Mouse (Mus musculus) heart, postnatal 0 days (tissue): ENCODE data around the gene Cxxc4. TPM values are rescaled to one million over a fixed set of nuclear protein-coding genes. Genes with fewer than 3 reads are reported as not detected.

Experiments used
- ATAC-seq: fragments of 200-750 bp; cut with Nextera tagmentation; 2 replicates; pipeline ENCODE4 v1.8.0; 2017; ENCODE audit warnings: low read depth, moderate number of reproducible peaks, moderate library complexity; ENCODE audit not compliant: insufficient read depth
- DNase-seq: peaks from one replicate; pipeline ENCODE4 v3.0.0-alpha.2; 2016; ENCODE audit warnings: low spot score
- H3K27ac ChIP-seq: fragments of 300-500 bp; sonication (generic); 2 replicates; pipeline ENCODE4 v1.5.1; 2014; ENCODE audit warnings: low read depth, mild to moderate bottlenecking
- H3K27me3 ChIP-seq: fragments of 300-500 bp; sonication (generic); 2 replicates; pipeline ENCODE4 v1.6.1; 2014; ENCODE audit warnings: low read length, mixed read lengths; ENCODE audit not compliant: control insufficient read depth, insufficient read depth
- H3K36me3 ChIP-seq: fragments of 300-500 bp; sonication (generic); replicated peaks from 2 replicates; pipeline ENCODE4 v1.6.1; 2014; ENCODE audit warnings: low read length, mixed read lengths; ENCODE audit not compliant: control insufficient read depth, insufficient read depth
- H3K4me1 ChIP-seq: fragments of 300-500 bp; sonication (generic); 2 replicates; pipeline ENCODE4 v1.6.1; 2014; ENCODE audit warnings: antibody characterized with exemption; ENCODE audit not compliant: control insufficient read depth, insufficient read depth
- H3K4me2 ChIP-seq: fragments of 300-500 bp; sonication (generic); 2 replicates; pipeline ENCODE4 v1.6.1; 2014; ENCODE audit warnings: low read depth, mild to moderate bottlenecking, low read length, moderate library complexity
- H3K4me3 ChIP-seq: fragments of 300-500 bp; sonication (generic); 2 replicates; pipeline ENCODE4 v1.5.1; 2014; ENCODE audit warnings: low read depth, low read length
- H3K9ac ChIP-seq: fragments of 300-500 bp; sonication (generic); replicated peaks from 2 replicates; pipeline ENCODE4 v1.6.1; 2014; ENCODE audit warnings: low read depth, low read length, mixed read lengths
- H3K9me3 ChIP-seq: fragments of 300-500 bp; sonication (generic); replicated peaks from 2 replicates; pipeline ENCODE4 v1.6.1; 2016; ENCODE audit warnings: low read length; ENCODE audit not compliant: control insufficient read depth
- CTCF ChIP-seq: IDR thresholded peaks from 2 replicates; pipeline ENCODE4 v1.5.1; 2016; ENCODE audit warnings: antibody characterized with exemption, control low read depth, low read depth
- EP300 ChIP-seq: IDR thresholded peaks from 2 replicates; pipeline ENCODE4 v1.6.1; 2016; ENCODE audit warnings: antibody characterized with exemption, low read depth
- WGBS: fragments of 180-500 bp; shearing (Covaris S2); extraction: QIAGEN DNeasy Blood & Tissue Kit; methylation state at CpG from one replicate; pipeline ENCODE4 v1.1.7; 2014; 5-methylcytosine and 5-hydroxymethylcytosine counted together
- polyA plus RNA-seq: library from polyadenylated mRNA; unstranded; fragments of >200 nt; fragmentation: Nextera tagmentation; extraction: Ambion mirVana; gene quantifications from 2 replicates; pipeline ENCODE4 v1.2.1, GENCODE M21; 2015
- total RNA-seq: library from RNA; depleted of rRNA; stranded (reverse); fragments of >200 nt; gene quantifications from 2 replicates; pipeline ENCODE4 v1.2.3, GENCODE M21; 2014; ENCODE audit warnings: low replicate concordance; rRNA removed

The Cxxc4 gene
- total RNA-seq (2.7 and 8.3 TPM in 2 replicates), polyA plus RNA-seq (2.2 and 2.4 TPM in 2 replicates)

GRCm38 (mm10) chr3:134236414-134237112, at the start of gene Cxxc4:
Gene Cxxc4, plus strand, starts transcription at chr3:134236484.
- H3K36me3 ChIP-seq, result no peaks in the 10 kb centered on the region
- no peak; the same call in 1 of the 2 replicates for ATAC-seq
- peak; percentile 45 for DNase-seq
- 5% methylated on average over 15 of the region's 22 CpGs for WGBS
- no peak for TF ChIP-seq CTCF
- peak within 1 kb of the TSS; percentile 64 for H3K27ac ChIP-seq
- no peaks in the 10 kb centered on the region for H3K9me3 ChIP-seq
- H3K4me3 ChIP-seq, result peak within 1 kb of the TSS; percentile 65
- H3K9ac ChIP-seq, result peak within 1 kb of the TSS; percentile 63
- no peaks in the 10 kb centered on the region for H3K27me3 ChIP-seq
- peaks cover 6% of the 10 kb centered on the region for H3K4me1 ChIP-seq
- peak within 1 kb of the TSS; percentile 78 for H3K4me2 ChIP-seq

- ATAC-seq, result no peak; the same call in 1 of the 2 replicates
Measured at GRCm38 (mm10) chr3:134188979-134189946, 47.0 kb upstream of the Cxxc4 start.

GRCm38 (mm10) chr3:134190046-134190445, 46.2 kb upstream of the Cxxc4 start:
- Histone ChIP-seq H3K9ac (peak overlapping the region; percentile 50), H3K4me1 (no peaks in the 10 kb centered on the region), H3K9me3 (no peaks in the 10 kb centered on the region), H3K27ac (no peak overlapping the region), H3K36me3 (no peaks in the 10 kb centered on the region), H3K4me2 (peak overlapping the region; percentile 82), H3K4me3 (peak overlapping the region; percentile 58), H3K27me3 (no peaks in the 10 kb centered on the region)
- TF ChIP-seq EP300 (no peak), CTCF (no peak)
- DNase-seq (no peak), ATAC-seq (peak; percentile 27; the same call in 1 of the 2 replicates)
- WGBS, result 22% methylated on average over 11 of the region's 11 CpGs

More at GRCm38 (mm10) chr3:134188979-134189946, 47.0 kb upstream of the Cxxc4 start:
- Histone ChIP-seq H3K4me3 (peak overlapping the region; percentile 58), H3K4me1 (no peaks in the 10 kb centered on the region), H3K27ac (0 out of 2 replicates have a peak overlapping the region, but pooled peaks have one; percentile 11), H3K9me3 (no peaks in the 10 kb centered on the region), H3K4me2 (peak overlapping the region; percentile 82), H3K9ac (peak overlapping the region; percentile 50), H3K27me3 (no peaks in the 10 kb centered on the region), H3K36me3 (no peaks in the 10 kb centered on the region)
- no peak for TF ChIP-seq EP300
- TF ChIP-seq CTCF, result no peak
- DNase-seq, result peak; percentile 38
- 18% methylated on average over 12 of the region's 12 CpGs for WGBS

GRCm38 (mm10) chr3:134199892-134200291, 36.4 kb upstream of the Cxxc4 start:
- Histone ChIP-seq H3K4me2 (peak overlapping the region; percentile 45), H3K27me3 (no peaks in the 10 kb centered on the region), H3K4me1 (no peaks in the 10 kb centered on the region), H3K9ac (0 out of 2 replicates have a peak overlapping the region, but pooled peaks have one; percentile 34), H3K9me3 (no peaks in the 10 kb centered on the region), H3K4me3 (peak overlapping the region; percentile 30), H3K36me3 (no peaks in the 10 kb centered on the region), H3K27ac (peak overlapping the region; percentile 12; the same call in 1 of the 2 replicates)
- peak; percentile 45 for DNase-seq
- 15% methylated on average over 9 of the region's 9 CpGs for WGBS
- no peak; the same call in 1 of the 2 replicates for ATAC-seq
- TF ChIP-seq EP300, result no peak
- no peak for TF ChIP-seq CTCF

GRCm38 (mm10) chr3:134206624-134207023, 29.7 kb upstream of the Cxxc4 start:
- DNase-seq, result no peak
- no peaks in the 10 kb centered on the region for H3K9me3 ChIP-seq
- no peaks in the 10 kb centered on the region for H3K4me1 ChIP-seq
- H3K27ac ChIP-seq, result no peak overlapping the region
- H3K27me3 ChIP-seq, result no peaks in the 10 kb centered on the region
- TF ChIP-seq EP300, result no peak
- TF ChIP-seq CTCF, result no peak
- ATAC-seq, result no peak
- no peak overlapping the region for H3K9ac ChIP-seq
- whole genome bisulfite sequencing, result 90% methylated on average over 3 of the region's 3 CpGs
- no peaks in the 10 kb centered on the region for H3K36me3 ChIP-seq
- no peak overlapping the region for H3K4me2 ChIP-seq
- H3K4me3 ChIP-seq, result no peak overlapping the region
